In genomic region chr7:27541922-27542321, GRCm38 (mm10) we compare ENCODE assay signal across 8 mouse cellular contexts. TPM values are rescaled to one million over a fixed set of nuclear protein-coding genes. Genes with fewer than 3 reads are reported as not detected.
A peak's percentile ranks its signal among the peaks of the same experiment; 100 is the strongest.
DNase-seq lines count a peak whose midpoint lies in the region; ATAC-seq and TF ChIP-seq lines count a peak whose summit lies in the region.

No protein-coding gene starts in this region.

- peak overlapping the region; percentile 93 for H3K4me2 ChIP-seq in heart, embryonic 15.5 days
- peak overlapping the region; percentile 74 for H3K4me2 ChIP-seq in forebrain, embryonic 16.5 days (ENCODE audit: low read length)
- H3K4me2 ChIP-seq in liver, postnatal 0 days (ENCODE audit: low read depth, low read length) = peak overlapping the region; percentile 98

- peak overlapping the region; percentile 64; the same call in 1 of the 2 replicates for H3K9ac ChIP-seq in heart, embryonic 15.5 days
- peak overlapping the region; percentile 60 for H3K9ac ChIP-seq in forebrain, embryonic 16.5 days (replicated peaks; ENCODE audit: low read depth, low read length)
- peak overlapping the region; percentile 69 for H3K9ac ChIP-seq in liver, postnatal 0 days (replicated peaks)

- TF ChIP-seq EP300 in liver, postnatal 0 days (IDR thresholded peaks at IDR 0.05; ENCODE audit: low read depth) = no peak

- H3K4me1 ChIP-seq in heart, embryonic 15.5 days (replicated peaks) = peaks cover 22% of the 10 kb centered on the region
- peaks cover 6% of the 10 kb centered on the region for H3K4me1 ChIP-seq in bone marrow, adult 2 months (ENCODE audit: control insufficient read depth, insufficient read depth, low read length)
- peaks cover 14% of the 10 kb centered on the region for H3K4me1 ChIP-seq in forebrain, embryonic 16.5 days (replicated peaks; ENCODE audit: control insufficient read depth, insufficient read depth, low read length)
- H3K4me1 ChIP-seq in liver, postnatal 0 days (ENCODE audit: insufficient read depth) = peaks cover 44% of the 10 kb centered on the region

- no peak for TF ChIP-seq CTCF in bone marrow, adult 2 months (IDR thresholded peaks at IDR 0.05; ENCODE audit: control insufficient read depth, insufficient read depth, low read length)
- TF ChIP-seq CTCF in liver, postnatal 0 days (IDR thresholded peaks at IDR 0.05; ENCODE audit: low read depth) = no peak

- H3K36me3 ChIP-seq in heart, embryonic 15.5 days = peaks cover 7% of the 10 kb centered on the region; the same call in 1 of the 2 replicates
- peaks cover 7% of the 10 kb centered on the region for H3K36me3 ChIP-seq in forebrain, embryonic 16.5 days (ENCODE audit: control insufficient read depth, insufficient read depth)
- H3K36me3 ChIP-seq in liver, postnatal 0 days (replicated peaks; ENCODE audit: insufficient read depth, low read length) = peaks cover 17% of the 10 kb centered on the region

- ATAC-seq in heart, embryonic 15.5 days (replicated peaks; ENCODE audit: insufficient number of reproducible peaks, insufficient read depth, low FRiP score, low read depth) = no peak
- no peak for ATAC-seq in forebrain, embryonic 16.5 days
- no peak for ATAC-seq in liver, postnatal 0 days
- no peak for ATAC-seq in granulocyte monocyte progenitor cell, adult 5-6 weeks (replicated peaks; ENCODE audit: poor library complexity, severe bottlenecking)

- no peaks in the 10 kb centered on the region for H3K27me3 ChIP-seq in heart, embryonic 15.5 days
- H3K27me3 ChIP-seq in forebrain, embryonic 16.5 days (replicated peaks; ENCODE audit: control insufficient read depth, insufficient read depth, low read length) = no peaks in the 10 kb centered on the region
- H3K27me3 ChIP-seq in liver, postnatal 0 days (ENCODE audit: insufficient read depth, low read length) = no peaks in the 10 kb centered on the region

- no peak overlapping the region for H3K27ac ChIP-seq in heart, embryonic 15.5 days
- no peak overlapping the region for H3K27ac ChIP-seq in bone marrow, adult 2 months (ENCODE audit: control insufficient read depth, insufficient read depth, low read depth, low read length, poor library complexity)
- H3K27ac ChIP-seq in forebrain, embryonic 16.5 days (ENCODE audit: low read length) = no peak overlapping the region
- no peak overlapping the region for H3K27ac ChIP-seq in liver, postnatal 0 days (ENCODE audit: low read depth)

- no peak for TF ChIP-seq POLR2A in bone marrow, adult 2 months (IDR thresholded peaks at IDR 0.05; ENCODE audit: borderline replicate concordance, control insufficient read depth, low read depth, low read length)

- H3K9me3 ChIP-seq in heart, embryonic 15.5 days (replicated peaks) = no peaks in the 10 kb centered on the region
- H3K9me3 ChIP-seq in forebrain, embryonic 16.5 days (ENCODE audit: control insufficient read depth, low read length) = no peaks in the 10 kb centered on the region
- H3K9me3 ChIP-seq in liver, postnatal 0 days (ENCODE audit: low read length) = no peaks in the 10 kb centered on the region

- peak overlapping the region; percentile 57 for H3K4me3 ChIP-seq in heart, embryonic 15.5 days
- peak overlapping the region; percentile 15 for H3K4me3 ChIP-seq in bone marrow, adult 2 months (replicated peaks; ENCODE audit: control insufficient read depth, low read depth, low read length)
- peak overlapping the region; percentile 56 for H3K4me3 ChIP-seq in forebrain, embryonic 16.5 days (replicated peaks; ENCODE audit: low read length)
- peak overlapping the region; percentile 61 for H3K4me3 ChIP-seq in liver, postnatal 0 days (ENCODE audit: low read depth, low read length)

- DNase-seq in heart, adult 8-10 months (ENCODE audit: low spot score) = no peak
- no peak for DNase-seq in liver, postnatal 0 days
- DNase-seq in cerebellum, postnatal 25 days = no peak
- DNase-seq in adipocyte (ENCODE audit: low spot score) = no peak

- WGBS in heart, embryonic 15.5 days = 54% methylated on average over 5 of the region's 5 CpGs
- 30% methylated on average over 5 of the region's 5 CpGs for WGBS in bone marrow, adult 2 months
- 64% methylated on average over 5 of the region's 5 CpGs for WGBS in forebrain, embryonic 16.5 days
- WGBS in liver, postnatal 0 days (ENCODE audit: insufficient replicate concordance) = 61% methylated on average over 5 of the region's 5 CpGs

RNA-seq across cellular contexts. Expression of gene Pld3, which starts 11.1 kb away (rescaled TPM):
- polyA plus RNA-seq in heart, embryonic 15.5 days (2015; fragmentation: Nextera tagmentation; extraction: Ambion mirVana) = 49.3 and 73.2 TPM in 2 replicates
- total RNA-seq in heart, adult 8-10 months (2022) = 10 to 100 TPM; 26.8 to 33.5 (median 30.5) TPM
- 27.9 and 52.2 TPM in 2 replicates for polyA plus RNA-seq in bone marrow, adult 2 months (2011; ENCODE audit: insufficient read depth, insufficient read length, low replicate concordance, missing spikeins)
- 109 and 139 TPM in 2 replicates for polyA plus RNA-seq in forebrain, embryonic 16.5 days (2015; fragmentation: Nextera tagmentation; extraction: Ambion mirVana)
- polyA plus RNA-seq in liver, postnatal 0 days (2015; fragmentation: Nextera tagmentation; extraction: Ambion mirVana) = 46.5 and 49.3 TPM in 2 replicates
- 3.8 and 10.6 TPM in 2 replicates for total RNA-seq in granulocyte monocyte progenitor cell, adult 5-6 weeks (2014; fragmentation: Nextera tagmentation)
- total RNA-seq in granulocyte monocyte progenitor cell, adult 5-6 weeks (2017) = 3.8 and 6.3 TPM in 2 replicates

RNA-seq across cellular contexts. Expression of gene 2310022A10Rik, which starts 11.1 kb away (rescaled TPM):
- polyA plus RNA-seq in heart, embryonic 15.5 days (2015; fragmentation: Nextera tagmentation; extraction: Ambion mirVana) = 36.9 and 39.1 TPM in 2 replicates
- total RNA-seq in heart, adult 8-10 months (2022) = 10 to 100 TPM; 67.6 to 72.3 (median 70.8) TPM
- polyA plus RNA-seq in bone marrow, adult 2 months (2011; ENCODE audit: insufficient read depth, insufficient read length, low replicate concordance, missing spikeins) = 8.1 and 19.0 TPM in 2 replicates
- 39.1 and 40.2 TPM in 2 replicates for polyA plus RNA-seq in forebrain, embryonic 16.5 days (2015; fragmentation: Nextera tagmentation; extraction: Ambion mirVana)
- 8.6 and 9.0 TPM in 2 replicates for polyA plus RNA-seq in liver, postnatal 0 days (2015; fragmentation: Nextera tagmentation; extraction: Ambion mirVana)
- 16.9 and 18.4 TPM in 2 replicates for total RNA-seq in granulocyte monocyte progenitor cell, adult 5-6 weeks (2014; fragmentation: Nextera tagmentation)
- 4.7 and 6.6 TPM in 2 replicates for total RNA-seq in granulocyte monocyte progenitor cell, adult 5-6 weeks (2017)

RNA-seq across cellular contexts. Expression of gene Hipk4, which starts 18.9 kb away (rescaled TPM):
- polyA plus RNA-seq in heart, embryonic 15.5 days (2015; fragmentation: Nextera tagmentation; extraction: Ambion mirVana) = 0.29 TPM in 2 replicates
- total RNA-seq in heart, adult 8-10 months (2022) = under 1 TPM in 3 of 4 experiments, not detected in 1; 0.14 to 0.16 (median 0.14) TPM
- polyA plus RNA-seq in bone marrow, adult 2 months (2011; ENCODE audit: insufficient read depth, insufficient read length, low replicate concordance, missing spikeins) = 0.45 and 0.77 TPM in 2 replicates
- 0.24 and 0.67 TPM in 2 replicates for polyA plus RNA-seq in forebrain, embryonic 16.5 days (2015; fragmentation: Nextera tagmentation; extraction: Ambion mirVana)
- 0.04 TPM in 1 of 2 replicates, not detected in the other for polyA plus RNA-seq in liver, postnatal 0 days (2015; fragmentation: Nextera tagmentation; extraction: Ambion mirVana)
- total RNA-seq in granulocyte monocyte progenitor cell, adult 5-6 weeks (2014; fragmentation: Nextera tagmentation) = 1.4 TPM in 1 of 2 replicates, not detected in the other
- total RNA-seq in granulocyte monocyte progenitor cell, adult 5-6 weeks (2017) = 0.05 and 0.09 TPM in 2 replicates

RNA-seq across cellular contexts. Expression of gene Prx, which starts 42.8 kb away (rescaled TPM):
- 1.7 and 3.0 TPM in 2 replicates for polyA plus RNA-seq in heart, embryonic 15.5 days (2015; fragmentation: Nextera tagmentation; extraction: Ambion mirVana)
- total RNA-seq in heart, adult 8-10 months (2022) = 1 to 10 TPM in 1 of 4 experiments, under 1 TPM in 3; 0.75 to 1.0 (median 0.80) TPM
- polyA plus RNA-seq in bone marrow, adult 2 months (2011; ENCODE audit: insufficient read depth, insufficient read length, low replicate concordance, missing spikeins) = 0.79 and 3.4 TPM in 2 replicates
- 1.1 and 1.3 TPM in 2 replicates for polyA plus RNA-seq in forebrain, embryonic 16.5 days (2015; fragmentation: Nextera tagmentation; extraction: Ambion mirVana)
- 0.25 and 0.28 TPM in 2 replicates for polyA plus RNA-seq in liver, postnatal 0 days (2015; fragmentation: Nextera tagmentation; extraction: Ambion mirVana)
- total RNA-seq in granulocyte monocyte progenitor cell, adult 5-6 weeks (2014; fragmentation: Nextera tagmentation) = 0.13 and 1.4 TPM in 2 replicates
- total RNA-seq in granulocyte monocyte progenitor cell, adult 5-6 weeks (2017) = 0.52 and 0.62 TPM in 2 replicates

RNA-seq across cellular contexts. Expression of gene Akt2, which starts 49.4 kb away (rescaled TPM):
- polyA plus RNA-seq in heart, embryonic 15.5 days (2015; fragmentation: Nextera tagmentation; extraction: Ambion mirVana) = 69.3 and 80.4 TPM in 2 replicates
- total RNA-seq in heart, adult 8-10 months (2022) = 100 to 1,000 TPM; 169 to 227 (median 202) TPM
- 44.5 and 71.2 TPM in 2 replicates for polyA plus RNA-seq in bone marrow, adult 2 months (2011; ENCODE audit: insufficient read depth, insufficient read length, low replicate concordance, missing spikeins)
- polyA plus RNA-seq in forebrain, embryonic 16.5 days (2015; fragmentation: Nextera tagmentation; extraction: Ambion mirVana) = 83.7 and 99.3 TPM in 2 replicates
- 24.0 and 25.5 TPM in 2 replicates for polyA plus RNA-seq in liver, postnatal 0 days (2015; fragmentation: Nextera tagmentation; extraction: Ambion mirVana)
- 36.1 and 48.5 TPM in 2 replicates for total RNA-seq in granulocyte monocyte progenitor cell, adult 5-6 weeks (2014; fragmentation: Nextera tagmentation)
- total RNA-seq in granulocyte monocyte progenitor cell, adult 5-6 weeks (2017) = 43.7 and 45.4 TPM in 2 replicates
